24 mouse cellular contexts compared by ENCODE assay signal in the genomic region with DNA sequence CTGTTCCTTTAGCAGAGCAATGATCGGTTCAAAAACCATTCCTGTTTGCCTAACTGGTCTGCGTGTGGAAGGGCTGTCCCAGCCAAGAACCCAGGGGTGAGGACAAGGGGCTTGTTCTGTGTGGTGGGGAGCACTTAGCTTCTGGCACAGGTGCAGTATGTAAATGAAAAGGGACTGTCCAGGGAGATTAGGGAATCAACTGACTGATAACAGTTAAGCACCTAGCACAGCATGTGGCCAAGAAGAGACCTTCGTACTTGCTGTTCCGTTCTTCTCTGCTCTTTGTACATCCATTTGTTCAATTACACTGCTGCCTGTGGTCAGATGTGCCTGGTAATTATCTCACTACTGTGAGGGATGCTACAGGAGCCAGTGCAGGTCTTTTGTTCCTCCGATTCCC.
DNase-seq lines count a peak whose midpoint lies in the region; ATAC-seq lines count a peak whose summit lies in the region.
"Had no signal": no experiment of that assay in that cellular context is flagged by ENCODE, and none has a peak within 500 bp of the region (broad histone marks: within the 10 kb centered on the region; RNA-seq: fewer than 3 reads in every experiment).

No protein-coding gene starts in this region.

- no peak for ATAC-seq in hindbrain, embryonic 13.5 days (ENCODE audit: low FRiP score)
- ATAC-seq in hindbrain, embryonic 11.5 days (ENCODE audit: low FRiP score): no peak
- ATAC-seq in megakaryocyte-erythroid progenitor cell, adult 5-6 weeks (replicated peaks; ENCODE audit: low FRiP score, low TSS enrichment, poor library complexity, severe bottlenecking): peak; percentile 25; the same call in 1 of the 2 replicates
- ATAC-seq: forebrain, embryonic 15.5 days; intestine, postnatal 0 days; Patski had no signal

- H3K27me3 ChIP-seq in hindbrain, embryonic 13.5 days: no peaks in the 10 kb centered on the region
- no peaks in the 10 kb centered on the region for H3K27me3 ChIP-seq in hindbrain, embryonic 11.5 days (ENCODE audit: control insufficient read depth, insufficient read depth, low read length)
- no peaks in the 10 kb centered on the region for H3K27me3 ChIP-seq in midbrain, embryonic 10.5 days (ENCODE audit: low read depth, poor library complexity, severe bottlenecking)
- H3K27me3 ChIP-seq: forebrain, embryonic 15.5 days; heart, embryonic 12.5 days; heart, embryonic 15.5 days; hindbrain, embryonic 15.5 days had no signal

- H3K36me3 ChIP-seq in hindbrain, embryonic 13.5 days: no peaks in the 10 kb centered on the region
- no peaks in the 10 kb centered on the region for H3K36me3 ChIP-seq in hindbrain, embryonic 11.5 days (ENCODE audit: control insufficient read depth, insufficient read depth, low read length)
- H3K36me3 ChIP-seq in midbrain, embryonic 10.5 days: no peaks in the 10 kb centered on the region
- H3K36me3 ChIP-seq: forebrain, embryonic 10.5 days; forebrain, embryonic 15.5 days; G1E; heart, embryonic 12.5 days; heart, embryonic 15.5 days; hindbrain, embryonic 10.5 days; hindbrain, embryonic 15.5 days had no signal

- H3K9ac ChIP-seq in hindbrain, embryonic 13.5 days: no peak overlapping the region
- no peak overlapping the region for H3K9ac ChIP-seq in hindbrain, embryonic 11.5 days (ENCODE audit: low read depth, low read length)
- H3K9ac ChIP-seq: forebrain, embryonic 15.5 days; heart, embryonic 12.5 days; heart, embryonic 15.5 days; hindbrain, embryonic 15.5 days had no signal

- no peak overlapping the region for H3K4me3 ChIP-seq in hindbrain, embryonic 13.5 days
- no peak overlapping the region for H3K4me3 ChIP-seq in hindbrain, embryonic 11.5 days (ENCODE audit: low read depth, low read length)
- no peak overlapping the region for H3K4me3 ChIP-seq in midbrain, embryonic 10.5 days
- H3K4me3 ChIP-seq: forebrain, embryonic 10.5 days; forebrain, embryonic 15.5 days; heart, embryonic 12.5 days; heart, embryonic 15.5 days; hindbrain, embryonic 10.5 days; hindbrain, embryonic 15.5 days had no signal

- H3K27ac ChIP-seq in hindbrain, embryonic 13.5 days: 0 out of 2 replicates have a peak overlapping the region, but pooled peaks have one; percentile 48
- H3K27ac ChIP-seq in hindbrain, embryonic 11.5 days (ENCODE audit: low read depth, low read length): no peak overlapping the region
- no peak overlapping the region for H3K27ac ChIP-seq in midbrain, embryonic 10.5 days (replicated peaks)
- H3K27ac ChIP-seq: forebrain, embryonic 10.5 days; forebrain, embryonic 15.5 days; heart, embryonic 15.5 days; hindbrain, embryonic 10.5 days; hindbrain, embryonic 15.5 days had no signal

- H3K4me1 ChIP-seq in hindbrain, embryonic 13.5 days (replicated peaks): peaks cover 10% of the 10 kb centered on the region
- H3K4me1 ChIP-seq in hindbrain, embryonic 11.5 days (replicated peaks; ENCODE audit: control insufficient read depth, insufficient read depth, low read length): no peaks in the 10 kb centered on the region
- no peaks in the 10 kb centered on the region for H3K4me1 ChIP-seq in midbrain, embryonic 10.5 days
- H3K4me1 ChIP-seq: forebrain, embryonic 10.5 days; forebrain, embryonic 15.5 days; hindbrain, embryonic 10.5 days; hindbrain, embryonic 15.5 days had no signal

- H3K9me3 ChIP-seq in hindbrain, embryonic 13.5 days: no peaks in the 10 kb centered on the region
- no peaks in the 10 kb centered on the region for H3K9me3 ChIP-seq in hindbrain, embryonic 11.5 days (ENCODE audit: control insufficient read depth, low read length)
- H3K9me3 ChIP-seq in midbrain, embryonic 10.5 days (replicated peaks): no peaks in the 10 kb centered on the region
- H3K9me3 ChIP-seq: forebrain, embryonic 10.5 days; forebrain, embryonic 15.5 days; G1E; heart, embryonic 12.5 days; heart, embryonic 15.5 days; hindbrain, embryonic 10.5 days; hindbrain, embryonic 15.5 days had no signal

- WGBS in hindbrain, embryonic 13.5 days: 47% methylated on average over 5 of the region's 5 CpGs
- WGBS in hindbrain, embryonic 11.5 days: 70% methylated on average over 5 of the region's 5 CpGs
- WGBS in midbrain, embryonic 10.5 days: 49% methylated on average over 5 of the region's 5 CpGs

- H3K4me2 ChIP-seq in hindbrain, embryonic 13.5 days: no peak overlapping the region
- H3K4me2 ChIP-seq in hindbrain, embryonic 11.5 days (replicated peaks; ENCODE audit: low read depth, low read length): no peak overlapping the region
- H3K4me2 ChIP-seq: forebrain, embryonic 15.5 days; heart, embryonic 12.5 days; heart, embryonic 15.5 days; hindbrain, embryonic 15.5 days had no signal

- no peak for DNase-seq in hindbrain, embryonic 11.5 days (ENCODE audit: low spot score)
- peak; percentile 6 for DNase-seq in R1 (ENCODE audit: low read depth, low spot score)
- DNase-seq in midbrain, embryonic 10.5 days (ENCODE audit: low spot score): no peak
- no peak for DNase-seq in cerebellum, adult 11 months
- DNase-seq: adrenal gland, adult 2 months; adrenal gland, postnatal 14 days; cerebellum, adult 18-20 months; cerebellum, adult 9-10 months; cerebellum, postnatal 14 days; gastrocnemius, postnatal 10 days; gastrocnemius, postnatal 36 days; heart, postnatal 10 days; heart, postnatal 36 days had no signal
